Mouse (Mus musculus): ENCODE measurements at regions not wholly inside any gene's neighbourhood (a gene's known extent, or its start where the extent isn't known, plus 50 kb on each side); places are given as distances from the start of the nearest gene placed in this dataset.
"Not testable (repeated sequence)": the region's sequence is repeated elsewhere in the genome, so short reads cannot be mapped to it uniquely, and the experiment has no call there.

GRCm38 (mm10) chr10:57313799-57314198, 172.4 kb upstream of the Hsf2 start:
- DNase-seq (ENCODE audit: low spot score), result no peak

- no peak for DNase-seq (ENCODE audit: low spot score)
Observed at GRCm38 (mm10) chr10:57317067-57317466, 169.1 kb upstream of the Hsf2 start.

- DNase-seq (ENCODE audit: low spot score), result no peak
Observed at GRCm38 (mm10) chr10:57319171-57319570, 167.0 kb upstream of the Hsf2 start.

- no peak for DNase-seq (ENCODE audit: low spot score)
Observed at GRCm38 (mm10) chr10:57322717-57323424, 163.3 kb upstream of the Hsf2 start.

- DNase-seq (ENCODE audit: low spot score), result no peak
Observed at GRCm38 (mm10) chr10:57324226-57324625, 162.0 kb upstream of the Hsf2 start.

GRCm38 (mm10) chr10:57362781-57363180, 123.4 kb upstream of the Hsf2 start:
- not testable (repeated sequence) for DNase-seq (ENCODE audit: low spot score)
